Mouse (Mus musculus) adrenal gland, adult 8-10 months (tissue): ENCODE data around the gene Egfl8. TPM values are rescaled to one million over a fixed set of nuclear protein-coding genes. Genes with fewer than 3 reads are reported as not detected.

ENCODE experiments used
- DNase-seq: peaks from one replicate; pipeline ENCODE4 v3.0.0; 2022
- total RNA-seq, 4 experiments: library from RNA; stranded (reverse); gene quantifications; 2 replicates each; pipeline ENCODE4 v1.2.4; 2022

Gene Egfl8
- total RNA-seq, 4 experiments from 2014 or later = 1.7 to 3.5 (median 1.9) TPM

DNA sequence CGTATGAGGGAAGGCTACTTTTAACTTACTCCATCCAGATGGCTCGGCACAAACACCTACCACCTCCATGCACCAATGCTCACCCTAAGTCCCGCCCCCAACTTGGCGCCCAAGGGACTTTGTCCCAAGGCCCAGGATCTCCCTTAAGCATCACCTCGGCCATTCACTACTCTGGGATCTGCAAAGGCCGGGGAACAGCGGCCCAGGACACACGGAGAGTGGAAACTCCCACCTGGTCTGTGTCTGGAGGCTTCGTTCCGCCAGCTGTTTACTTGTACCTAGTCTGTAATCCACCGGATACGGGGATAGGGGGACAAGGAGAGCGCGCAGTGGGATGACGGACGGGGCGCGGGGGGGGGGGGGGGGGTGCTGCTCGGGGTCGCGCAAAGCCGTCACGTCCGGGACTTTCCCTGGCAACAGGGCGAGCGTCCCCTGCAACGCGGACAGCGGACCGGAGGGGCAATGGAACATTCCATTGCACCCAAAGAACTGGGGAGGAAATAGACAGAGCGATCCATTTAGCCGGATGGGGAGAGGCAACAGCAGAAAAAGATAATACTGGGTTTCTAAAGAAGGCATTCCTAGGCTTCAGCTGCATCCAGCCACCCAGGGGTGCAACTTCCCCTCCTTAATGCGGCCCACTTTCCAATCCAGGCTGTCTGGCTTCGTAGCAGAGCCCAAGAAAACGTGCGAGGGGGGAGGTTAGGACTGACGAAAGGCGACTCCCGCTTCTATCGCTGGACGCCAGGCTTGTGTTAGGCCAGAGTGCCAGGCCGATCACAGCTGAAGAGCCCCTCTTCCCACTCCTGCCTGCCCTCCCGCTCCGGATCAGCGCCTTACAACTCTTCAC lies 11.5 kb upstream of the Egfl8 start:
- DNase-seq = peak; percentile 89

- DNase-seq = no peak
These were observed 11.0 kb upstream of the Egfl8 start for GRCm38 (mm10) chr17:34626773-34627092.

GRCm38 (mm10) chr17:34626062-34626772 lies 10.4 kb upstream of the Egfl8 start:
- DNase-seq = no peak

GRCm38 (mm10) chr17:34624981-34625380 lies 9.2 kb upstream of the Egfl8 start:
- DNase-seq = no peak

GRCm38 (mm10) chr17:34623161-34623560 lies 7.4 kb upstream of the Egfl8 start:
- DNase-seq = no peak

DNA sequence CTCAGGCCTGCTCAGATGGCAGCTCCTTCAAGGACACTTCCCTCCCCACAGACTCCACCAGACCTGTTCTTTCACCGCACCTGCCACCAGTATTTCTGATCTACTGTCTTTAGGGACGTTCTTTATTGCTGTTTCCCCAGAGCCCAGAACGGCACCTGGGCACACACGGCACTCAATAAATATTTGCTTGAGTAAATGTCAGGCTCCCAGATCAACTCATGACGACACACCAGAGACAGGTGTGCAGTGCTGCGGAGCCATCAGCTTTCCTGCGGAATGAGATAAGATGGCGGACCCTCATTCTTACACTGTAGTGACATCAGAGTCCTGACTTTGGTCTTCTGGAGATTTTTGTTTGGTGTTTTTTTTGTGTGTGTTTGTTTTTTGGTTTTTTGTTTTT lies 5.2 kb upstream of the Egfl8 start:
- DNase-seq = no peak

DNA sequence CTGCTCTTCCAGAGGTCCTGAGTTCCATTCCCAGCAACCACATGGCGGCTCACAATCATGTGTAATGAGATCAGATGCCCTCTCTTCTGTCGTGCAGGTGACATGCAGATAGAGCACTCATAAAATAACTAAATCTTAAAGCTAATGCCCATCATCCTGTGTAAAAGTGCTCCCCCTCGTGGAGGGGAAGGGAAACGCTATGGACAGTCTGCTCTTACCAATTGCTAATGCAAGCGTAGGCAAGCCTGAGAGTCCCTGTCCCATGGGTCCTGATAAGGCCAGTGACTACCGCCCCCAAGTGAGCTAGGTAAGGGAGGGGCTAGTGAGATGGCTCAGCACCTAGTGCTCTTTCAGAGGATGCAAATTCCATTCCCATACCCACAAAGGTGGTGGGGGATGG lies 3.2 kb upstream of the Egfl8 start:
- DNase-seq = no peak

- no peak for DNase-seq
These were observed 1.9 kb downstream of the Egfl8 start for GRCm38 (mm10) chr17:34613830-34614229.

DNA sequence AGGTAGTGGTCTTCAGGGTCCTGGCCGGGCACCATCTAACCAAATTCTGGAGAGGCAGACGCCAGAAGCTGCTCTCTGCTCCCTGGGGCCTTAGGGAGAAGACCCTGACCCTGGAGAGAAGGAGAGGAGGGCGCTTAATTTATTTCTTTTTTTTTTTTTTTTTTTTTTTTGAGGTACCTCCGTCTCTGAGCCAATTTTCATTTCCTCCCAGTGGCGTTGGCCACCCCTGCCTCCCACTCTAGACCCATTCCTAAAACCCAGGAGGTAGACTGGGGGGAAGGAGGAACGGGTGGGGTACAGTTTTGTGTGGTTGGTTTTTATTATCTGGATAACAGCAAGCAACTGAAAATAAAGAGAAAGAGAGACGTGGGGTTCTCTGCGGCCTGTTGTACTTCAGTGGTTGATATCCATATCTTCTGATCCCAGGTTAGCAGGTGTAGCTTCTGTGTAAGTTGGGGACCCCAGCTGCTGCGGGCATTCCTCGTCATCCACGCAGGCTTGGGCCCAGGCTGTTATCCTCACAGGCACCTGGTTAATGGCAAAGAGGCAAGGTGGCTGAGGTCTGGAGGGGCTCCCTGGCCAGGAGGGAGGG lies 2.6 kb downstream of the Egfl8 start:
- no peak for DNase-seq

GRCm38 (mm10) chr17:34611050-34611449 lies 4.7 kb downstream of the Egfl8 start:
- DNase-seq = no peak

DNA sequence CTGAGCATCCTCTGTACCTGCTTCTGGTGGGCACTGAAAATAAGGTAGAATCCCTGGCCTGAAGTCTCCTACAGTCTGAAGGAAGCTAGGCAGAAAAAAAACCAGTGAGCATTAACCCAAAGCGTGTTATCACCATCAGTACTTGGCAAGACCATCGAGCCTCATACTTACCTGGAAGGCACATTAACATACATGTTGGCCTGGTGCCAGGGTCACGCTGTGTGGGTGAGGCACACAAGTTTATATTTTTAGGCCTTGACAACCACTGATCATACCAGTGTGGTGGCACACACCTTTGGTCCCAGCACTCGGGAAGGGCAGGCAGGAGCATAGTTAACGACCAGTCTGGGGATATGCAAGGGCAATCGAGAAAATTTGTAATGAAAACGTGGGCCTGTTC lies 7.8 kb downstream of the Egfl8 start:
- DNase-seq = no peak

DNA sequence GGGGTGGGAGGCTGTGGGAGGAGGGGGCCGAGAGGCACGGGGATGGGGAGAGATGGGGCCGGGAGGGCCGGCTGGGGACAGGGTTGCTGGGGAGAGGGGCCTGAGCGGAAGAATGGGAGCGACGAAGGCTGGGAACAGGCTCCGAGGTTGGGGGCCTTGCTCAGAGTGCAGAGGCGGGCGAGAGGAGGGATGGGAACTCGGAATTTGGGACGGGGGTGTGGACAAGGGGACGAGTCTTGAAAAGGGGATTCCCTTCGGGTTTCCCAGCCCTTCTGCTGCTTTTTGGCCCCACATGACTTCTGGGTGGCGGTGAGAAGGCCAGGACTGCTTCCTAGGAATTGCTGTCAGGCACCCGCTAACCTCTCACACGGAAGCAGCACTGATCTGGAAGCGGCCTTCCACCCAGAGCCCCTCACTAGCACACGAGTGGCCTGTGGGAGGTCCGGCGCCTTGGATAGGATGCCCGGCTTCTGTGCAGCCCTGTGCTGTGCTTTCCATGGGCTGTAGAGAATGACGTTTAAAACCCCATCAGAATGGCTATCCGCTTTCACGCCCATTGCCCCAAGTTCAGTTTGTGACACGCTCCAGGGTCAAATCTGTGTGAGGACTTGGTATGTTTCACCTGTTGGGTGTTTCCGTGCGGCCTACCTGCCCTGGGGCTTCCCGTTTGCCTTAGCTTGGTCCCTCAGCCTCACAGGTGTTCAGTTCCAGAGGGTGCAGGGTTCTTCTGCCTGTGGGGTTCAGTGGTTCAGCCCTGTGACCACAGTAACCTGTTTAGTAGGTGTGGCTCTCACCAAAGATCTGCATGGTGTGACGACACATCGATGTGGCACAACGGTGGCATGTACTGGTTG lies 9.4 kb downstream of the Egfl8 start:
- no peak for DNase-seq

- DNase-seq = peak; percentile 96
These were observed 10.2 kb downstream of the Egfl8 start for GRCm38 (mm10) chr17:34605609-34606008.

- DNase-seq = peak; percentile 80
These were observed 11.1 kb downstream of the Egfl8 start for GRCm38 (mm10) chr17:34604511-34605237.

GRCm38 (mm10) chr17:34604061-34604508 lies 11.7 kb downstream of the Egfl8 start, which contains the start of gene Agpat1:
Gene Agpat1, plus strand, starts transcription at chr17:34604262.
- DNase-seq = peak; percentile 99

DNA sequence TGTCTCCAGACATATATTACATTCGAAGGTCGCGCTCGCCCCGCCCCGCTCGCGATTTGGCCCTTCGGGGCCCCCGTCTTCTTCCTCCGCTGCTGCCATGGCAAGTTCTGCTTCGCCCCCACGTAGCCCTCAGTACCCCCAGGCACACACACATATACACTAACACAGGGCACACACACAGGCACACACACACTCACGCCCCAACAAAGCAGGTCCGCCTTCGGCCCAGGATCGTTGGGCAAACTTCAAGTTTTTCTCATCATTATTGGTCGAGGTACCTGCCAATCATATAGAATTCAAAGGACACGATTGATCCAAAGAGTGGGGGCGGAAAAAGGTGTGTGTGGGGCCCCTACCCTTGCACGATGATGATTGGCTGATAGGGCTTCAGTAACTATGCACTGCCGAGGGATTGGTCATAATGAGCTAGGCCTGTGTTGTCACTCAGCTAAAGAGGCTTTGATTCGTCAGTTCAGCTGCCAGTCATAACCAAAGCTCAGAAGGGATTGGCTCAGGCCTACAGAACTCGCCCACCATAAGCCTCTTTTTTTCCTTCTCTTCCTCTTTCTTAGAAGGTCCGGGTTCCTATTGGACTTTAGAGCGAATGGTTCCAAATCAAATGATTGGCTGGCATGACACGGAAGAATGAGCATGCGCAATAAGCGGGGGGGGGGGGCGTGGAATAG lies 12.3 kb downstream of the Egfl8 start, which contains the start of gene Rnf5:
TSS of gene Rnf5 (minus strand) at position 316 of the 686 bp plus-strand sequence.
- peak; percentile 99 for DNase-seq

DNA sequence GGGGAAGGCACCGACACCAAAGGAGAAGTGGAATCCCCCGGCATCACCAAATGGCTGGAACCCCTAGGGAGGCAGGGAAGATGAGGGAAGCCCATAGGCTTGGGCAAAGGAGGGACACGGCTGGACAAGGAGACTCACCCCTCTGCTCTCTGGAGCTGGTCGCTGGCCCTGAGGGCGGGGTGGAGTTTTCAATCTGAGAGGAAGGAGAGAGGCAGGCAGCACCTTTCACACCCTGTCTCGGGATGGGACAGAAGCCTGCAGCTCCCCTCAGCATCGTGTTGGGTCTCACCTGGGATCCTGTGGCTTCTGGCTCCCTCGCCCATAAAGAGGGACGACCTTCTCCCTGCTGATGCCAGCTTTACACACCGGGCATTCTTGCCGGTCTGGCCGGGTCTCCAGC lies 14.0 kb downstream of the Egfl8 start:
- DNase-seq = no peak

GRCm38 (mm10) chr17:34599891-34600290 lies 15.9 kb downstream of the Egfl8 start:
- peak; percentile 9 for DNase-seq

DNA sequence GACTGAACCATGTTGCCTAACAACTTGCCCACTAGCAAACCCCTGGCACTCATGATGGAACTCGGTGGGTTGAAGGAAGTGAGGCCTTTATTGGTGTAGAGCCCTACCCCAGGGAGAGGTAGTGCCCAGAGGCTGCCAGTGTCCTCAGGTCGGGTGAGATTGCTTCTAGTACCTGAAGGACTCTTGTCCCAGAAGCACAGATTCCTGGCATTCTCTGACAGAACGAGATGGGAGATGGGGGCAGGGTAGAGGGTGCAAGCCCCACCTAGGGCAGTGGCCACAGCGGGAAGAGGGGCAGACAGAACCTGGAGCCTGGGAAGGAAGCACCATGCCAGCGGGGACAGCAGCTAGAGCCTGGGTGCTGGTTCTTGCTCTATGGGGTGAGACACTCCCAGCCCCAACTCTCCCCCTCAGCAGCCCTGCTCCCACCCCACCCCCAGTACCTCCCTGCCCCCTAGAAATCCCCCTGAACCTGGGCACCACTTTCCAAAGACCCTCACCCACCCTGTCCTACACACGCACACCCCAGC lies 18.1 kb downstream of the Egfl8 start, which contains the start of gene Ager:
TSS of gene Ager (plus strand) at position 297 of the 530 bp plus-strand sequence.
- DNase-seq = no peak

- DNase-seq = no peak
These were observed 19.7 kb downstream of the Egfl8 start for GRCm38 (mm10) chr17:34596098-34596497.
